Mouse (Mus musculus) CH12.LX (cell line): ENCODE results near the gene B430306N03Rik. TPM values are rescaled to one million over a fixed set of nuclear protein-coding genes. Genes with fewer than 3 reads are reported as not detected.
A peak's percentile ranks its signal among the peaks of the same experiment; 100 is the strongest.
"Not testable (repeated sequence)": the region's sequence is repeated elsewhere in the genome, so short reads cannot be mapped to it uniquely, and the experiment has no call there.

Experiments used
- DNase-seq: peaks from one replicate; pipeline ENCODE4 v3.0.0-alpha.2; 2013; ENCODE audit errors: extremely low read depth
- H3K27ac ChIP-seq: 2 replicates; pipeline ENCODE4 v1.5.1; 2012; ENCODE audit warnings: low read depth, mild to moderate bottlenecking, control low read depth, moderate library complexity; ENCODE audit not compliant: insufficient read depth
- H3K27me3 ChIP-seq: replicated peaks from 2 replicates; pipeline ENCODE3; 2012; ENCODE audit warnings: inconsistent platforms
- H3K36me3 ChIP-seq, 2 experiments: replicated peaks in 1 of 2; 2 replicates each; pipeline versions ENCODE3 to v1.6.1; 2012; ENCODE audit warnings: inconsistent platforms in 1 of 2, low read length in 1 of 2, mild to moderate bottlenecking in 1 of 2, mixed read lengths in 1 of 2, moderate library complexity in 1 of 2; ENCODE audit not compliant: control insufficient read depth in 1 of 2, insufficient read depth in 1 of 2
- H3K4me1 ChIP-seq, 2 experiments: 2 replicates each; pipeline ENCODE4 v1.6.1; 2012; ENCODE audit warnings: inconsistent platforms in 1 of 2, moderate library complexity in 1 of 2; ENCODE audit not compliant: insufficient read depth in 2 of 2, control insufficient read depth in 1 of 2
- H3K4me2 ChIP-seq: 2 replicates; pipeline ENCODE4 v1.6.1; 2012; ENCODE audit warnings: low read depth, mild to moderate bottlenecking, control low read depth; ENCODE audit not compliant: poor library complexity, insufficient read depth, severe bottlenecking
- H3K4me3 ChIP-seq, 3 experiments: fragments of 150-350 bp in 1 of 3; sonication (generic) in 1 of 3; replicated peaks in 1 of 3; 2 replicates each; pipeline versions ENCODE3 to v1.5.1; 2011 to 2012; ENCODE audit warnings: low read depth in 2 of 3, low read length in 2 of 3, mild to moderate bottlenecking in 2 of 3, moderate library complexity in 2 of 3, control low read depth in 1 of 3, improper control_type of control experiment in 1 of 3, inconsistent platforms in 1 of 3, mixed read lengths in 1 of 3; ENCODE audit not compliant: poor library complexity in 1 of 3
- H3K79me2 ChIP-seq: replicated peaks from 2 replicates; pipeline ENCODE4 v1.6.1; 2012; ENCODE audit warnings: mild to moderate bottlenecking, moderate library complexity; ENCODE audit not compliant: control insufficient read depth, poor library complexity, insufficient read depth, severe bottlenecking; ENCODE audit errors: extremely low read depth
- H3K9ac ChIP-seq: 2 replicates; pipeline ENCODE4 v1.6.1; 2012; ENCODE audit warnings: low read depth, mild to moderate bottlenecking, control low read depth, moderate library complexity; ENCODE audit not compliant: insufficient read depth
- H3K9me3 ChIP-seq: replicated peaks from 2 replicates; pipeline ENCODE3; 2012; ENCODE audit warnings: low read length, inconsistent platforms, mixed read lengths
- BHLHE40 ChIP-seq: IDR thresholded peaks from 2 replicates; pipeline ENCODE4 v1.6.1; 2011; ENCODE audit warnings: mild to moderate bottlenecking, low read depth, low read length, improper control_type of control experiment
- CHD2 ChIP-seq: IDR thresholded peaks from 2 replicates; pipeline ENCODE4 v1.6.1; 2011; ENCODE audit warnings: low read length, improper control_type of control experiment
- CTCF ChIP-seq, 2 experiments: IDR thresholded peaks in 1 of 2; conservative IDR thresholded peaks in 1 of 2; 2 replicates each; pipeline ENCODE4 v1.5.1; 2011 to 2012; ENCODE audit warnings: low read depth in 2 of 2, low read length in 2 of 2, improper control_type of control experiment in 1 of 2, inconsistent platforms in 1 of 2, mild to moderate bottlenecking in 1 of 2, moderate library complexity in 1 of 2
- ETS1 ChIP-seq: conservative IDR thresholded peaks from 2 replicates; pipeline ENCODE4 v1.6.1; 2012; ENCODE audit warnings: low read depth, mild to moderate bottlenecking, inconsistent platforms, low read length, improper control_type of control experiment, moderate library complexity
- GABPA ChIP-seq: IDR thresholded peaks from 2 replicates; pipeline ENCODE4 v1.6.1; 2012; ENCODE audit warnings: low read depth, low read length, improper control_type of control experiment, inconsistent platforms; ENCODE audit not compliant: insufficient replicate concordance
- HCFC1 ChIP-seq: IDR thresholded peaks from 2 replicates; pipeline ENCODE4 v1.6.1; 2012; ENCODE audit warnings: low read depth, mild to moderate bottlenecking, inconsistent platforms, low read length, improper control_type of control experiment
- JUN ChIP-seq: IDR thresholded peaks from 2 replicates; pipeline ENCODE4 v1.6.1; 2011; ENCODE audit warnings: low read depth, mild to moderate bottlenecking, low read length, improper control_type of control experiment, moderate library complexity; ENCODE audit not compliant: insufficient read depth
- JUND ChIP-seq: conservative IDR thresholded peaks from 2 replicates; pipeline ENCODE4 v1.6.1; 2011; ENCODE audit warnings: low read depth, low read length, improper control_type of control experiment
- KAT2A ChIP-seq: IDR thresholded peaks from 2 replicates; pipeline ENCODE4 v1.6.1; 2012; ENCODE audit warnings: low read length, improper control_type of control experiment, inconsistent platforms; ENCODE audit not compliant: insufficient replicate concordance
- MAFK ChIP-seq: IDR thresholded peaks from 2 replicates; pipeline ENCODE4 v1.6.1; 2011; ENCODE audit warnings: low read length, improper control_type of control experiment; ENCODE audit not compliant: insufficient replicate concordance
- MAZ ChIP-seq: IDR thresholded peaks from 2 replicates; pipeline ENCODE4 v1.6.1; 2012; ENCODE audit warnings: low read depth, mild to moderate bottlenecking, inconsistent platforms, low read length, improper control_type of control experiment, moderate library complexity
- MEF2A ChIP-seq: IDR thresholded peaks from 2 replicates; pipeline ENCODE4 v1.6.1; 2014; ENCODE audit warnings: low read depth, mild to moderate bottlenecking, inconsistent platforms, low read length, improper control_type of control experiment, borderline replicate concordance
- MXI1 ChIP-seq: IDR thresholded peaks from 2 replicates; pipeline ENCODE4 v1.6.1; 2011; ENCODE audit warnings: mild to moderate bottlenecking, low read depth, low read length, improper control_type of control experiment
- MYC ChIP-seq: IDR thresholded peaks from 2 replicates; pipeline ENCODE4 v1.6.1; 2011; ENCODE audit warnings: low read depth, mild to moderate bottlenecking, improper control_type of control experiment, low read length
- NRF1 ChIP-seq: IDR thresholded peaks from 2 replicates; pipeline ENCODE4 v1.6.1; 2014; ENCODE audit warnings: low read depth, mild to moderate bottlenecking, inconsistent platforms, low read length, improper control_type of control experiment, moderate library complexity
- RAD21 ChIP-seq: IDR thresholded peaks from 2 replicates; pipeline ENCODE4 v1.6.1; 2011; ENCODE audit warnings: low read depth, mild to moderate bottlenecking, low read length, improper control_type of control experiment, moderate library complexity
- SMC3 ChIP-seq: IDR thresholded peaks from 2 replicates; pipeline ENCODE4 v1.6.1; 2011; ENCODE audit warnings: low read depth, low read length, improper control_type of control experiment
- TBP ChIP-seq: conservative IDR thresholded peaks from 2 replicates; pipeline ENCODE4 v1.6.1; 2011; ENCODE audit warnings: low read depth, low read length, improper control_type of control experiment
- UBTF ChIP-seq: IDR thresholded peaks from 2 replicates; pipeline ENCODE4 v1.6.1; 2012; ENCODE audit warnings: low read depth, mild to moderate bottlenecking, inconsistent platforms, low read length, improper control_type of control experiment, moderate library complexity
- USF1 ChIP-seq: IDR thresholded peaks from 2 replicates; pipeline ENCODE4 v1.6.1; 2014; ENCODE audit warnings: low read depth, mild to moderate bottlenecking, inconsistent platforms, low read length, improper control_type of control experiment
- ZKSCAN1 ChIP-seq: IDR thresholded peaks from 2 replicates; pipeline ENCODE4 v1.6.1; 2012; ENCODE audit warnings: low read depth, inconsistent platforms, low read length, improper control_type of control experiment, borderline replicate concordance
- ZMIZ1 ChIP-seq: IDR thresholded peaks from 2 replicates; pipeline ENCODE4 v1.6.1; 2012; ENCODE audit warnings: low read depth, mild to moderate bottlenecking, inconsistent platforms, low read length, improper control_type of control experiment
- dilution Hi-C: fragments of 300-500 bp; cut with MboI; formaldehyde crosslinking; loops from 2 replicates; pipeline ENCODE4 v1.14.3; 2020; ENCODE audit warnings: low sequenced_read_pairs; ENCODE audit not compliant: extremely low pct_unique_long_range_greater_than_20kb, extremely low pct_ligation_motif_present
- in situ Hi-C: fragments of 300-500 bp; cut with MboI; formaldehyde crosslinking; loops from 3 replicates; pipeline ENCODE4 v1.14.3; 2019; ENCODE audit warnings: low sequenced_read_pairs, low pct_ligation_motif_present, low pct_unique_long_range_greater_than_20kb, mixed read lengths
- polyA plus RNA-seq: library from polyadenylated mRNA; unstranded; fragments of >175 nt; gene quantifications from 2 replicates; pipeline ENCODE4 v1.2.1, GENCODE M21; 2012; ENCODE audit warnings: low read depth; ENCODE audit not compliant: insufficient read length
- total RNA-seq, 2 experiments: library from RNA; depleted of rRNA; stranded (reverse); fragments of 300-350 nt in 1 of 2; fragments of >200 nt in 1 of 2; gene quantifications; 2 replicates each; pipeline ENCODE4 v1.2.3; 2012 to 2014

Gene B430306N03Rik
- 0.08 TPM in 1 of 2 replicates, not detected in the other for total RNA-seq (2012; rRNA removed)
- 0.21 and 0.35 TPM in 2 replicates for total RNA-seq (2014; rRNA removed)
- 1.0 and 1.6 TPM in 2 replicates for polyA plus RNA-seq

GRCm38 (mm10) chr17:48315905-48316579, at the start of gene B430306N03Rik:
Gene B430306N03Rik, plus strand, starts transcription at chr17:48316141.
- H3K9me3 ChIP-seq, H3K27me3 ChIP-seq, H3K27ac ChIP-seq, H3K4me3 ChIP-seq, H3K9ac ChIP-seq, in situ Hi-C loops, H3K4me2 ChIP-seq, dilution Hi-C loops, H3K36me3 ChIP-seq, H3K79me2 ChIP-seq: not testable (repeated sequence)
- peak; percentile 47 for DNase-seq
- H3K4me1 ChIP-seq: peaks cover 0 to 31% of the 10 kb centered on the region in 2 experiments; a peak in 2 of 4 replicates

GRCm38 (mm10) chr17:48266610-48267304, 49.2 kb upstream of the B430306N03Rik start:
- no peak for DNase-seq
- Histone ChIP-seq H3K4me3 (no peak overlapping the region), H3K36me3 (no peaks in the 10 kb centered on the region), H3K4me2 (no peak overlapping the region), H3K27me3 (no peaks in the 10 kb centered on the region), H3K79me2 (no peaks in the 10 kb centered on the region), H3K4me1 (peaks cover 9 to 43% of the 10 kb centered on the region in 2 experiments; a peak in 2 of 4 replicates), H3K27ac (no peak overlapping the region), H3K9ac (no peak overlapping the region), H3K9me3 (no peaks in the 10 kb centered on the region)
- no peak for TF ChIP-seq MAZ
- TF ChIP-seq CTCF (conservative IDR thresholded peaks at IDR 0.05 in 1 of 2, IDR thresholded peaks at IDR 0.05 in 1 of 2; ENCODE audit: low read depth in 2 of 2, low read length in 2 of 2): no peak
- no peak for TF ChIP-seq GABPA
- no peak for TF ChIP-seq CHD2
- TF ChIP-seq HCFC1: no peak
- no peak for TF ChIP-seq SMC3
- TF ChIP-seq MAFK: no peak
- no peak for TF ChIP-seq MYC
- no peak for TF ChIP-seq JUN
- no peak for TF ChIP-seq RAD21
- dilution Hi-C loops: no loop called here
- in situ Hi-C loops: no loop called here

GRCm38 (mm10) chr17:48267591-48267990, 48.4 kb upstream of the B430306N03Rik start:
- dilution Hi-C loops (no loop called here), in situ Hi-C loops (no loop called here)
- no peak for DNase-seq
- H3K27me3 ChIP-seq: no peaks in the 10 kb centered on the region
- no peak for TF ChIP-seq TBP
- no peak for TF ChIP-seq KAT2A
- TF ChIP-seq HCFC1: no peak
- TF ChIP-seq USF1: no peak
- TF ChIP-seq UBTF: no peak
- no peak for TF ChIP-seq BHLHE40
- TF ChIP-seq MEF2A: no peak
- no peak for TF ChIP-seq ZKSCAN1
- no peak for TF ChIP-seq SMC3
- TF ChIP-seq MXI1: no peak
- TF ChIP-seq ZMIZ1: no peak
- no peak for TF ChIP-seq JUND
- no peak for TF ChIP-seq NRF1
- TF ChIP-seq JUN: no peak
- TF ChIP-seq ETS1: no peak
- H3K27ac ChIP-seq: no peak overlapping the region
- no peaks in the 10 kb centered on the region for H3K36me3 ChIP-seq
- no peaks in the 10 kb centered on the region for H3K9me3 ChIP-seq
- H3K4me3 ChIP-seq: no peak overlapping the region
- peaks cover 9 to 36% of the 10 kb centered on the region in 2 experiments; a peak in 2 of 4 replicates for H3K4me1 ChIP-seq
- no peaks in the 10 kb centered on the region for H3K79me2 ChIP-seq
- no peak overlapping the region for H3K9ac ChIP-seq
- H3K4me2 ChIP-seq: no peak overlapping the region
